Mouse (Mus musculus): Measurements from ENCODE around the gene Tle6.
A peak's percentile ranks its signal among the peaks of the same experiment; 100 is the strongest.

Tle6 gene

GRCm38 (mm10) chr10:81591846-81592245, 9.0 kb downstream of the Tle6 start:
- peak; percentile 50 for DNase-seq (ENCODE audit: low read depth)

GRCm38 (mm10) chr10:81588739-81589138, 12.1 kb downstream of the Tle6 start:
- DNase-seq (ENCODE audit: low read depth) = no peak

- no peak for DNase-seq (ENCODE audit: low read depth)
Measured at GRCm38 (mm10) chr10:81583347-81583746, 17.5 kb downstream of the Tle6 start.

- no peak for DNase-seq (ENCODE audit: low read depth)
Measured at GRCm38 (mm10) chr10:81580441-81581070, 20.3 kb downstream of the Tle6 start.

- no peak for DNase-seq (ENCODE audit: low read depth)
Measured at GRCm38 (mm10) chr10:81579967-81580366, 20.9 kb downstream of the Tle6 start.

GRCm38 (mm10) chr10:81575695-81576094, 25.2 kb downstream of the Tle6 start:
- peak; percentile 74 for DNase-seq (ENCODE audit: low read depth)

GRCm38 (mm10) chr10:81575208-81575631, 25.7 kb downstream of the Tle6 start:
- peak; percentile 61 for DNase-seq (ENCODE audit: low read depth)

- peak; percentile 60 for DNase-seq (ENCODE audit: low read depth)
Measured at GRCm38 (mm10) chr10:81574081-81575056, 26.5 kb downstream of the Tle6 start, which contains the start of gene Tle2. Gene Tle2, plus strand, starts transcription at chr10:81574561.

- DNase-seq (ENCODE audit: low read depth) = no peak
Measured at GRCm38 (mm10) chr10:81572975-81573374, 27.9 kb downstream of the Tle6 start.

GRCm38 (mm10) chr10:81572133-81572671, 28.7 kb downstream of the Tle6 start:
- DNase-seq (ENCODE audit: low read depth) = no peak

GRCm38 (mm10) chr10:81571501-81571876, 29.4 kb downstream of the Tle6 start:
- peak; percentile 99 for DNase-seq (ENCODE audit: low read depth)

GRCm38 (mm10) chr10:81570831-81571500, 29.9 kb downstream of the Tle6 start:
- peak; percentile 98 for DNase-seq (ENCODE audit: low read depth)

GRCm38 (mm10) chr10:81570238-81570800, 30.6 kb downstream of the Tle6 start:
- no peak for DNase-seq (ENCODE audit: low read depth)

GRCm38 (mm10) chr10:81569507-81570237, 31.2 kb downstream of the Tle6 start:
- peak; percentile 42 for DNase-seq (ENCODE audit: low read depth)

GRCm38 (mm10) chr10:81568381-81569191, 32.3 kb downstream of the Tle6 start:
- peak; percentile 71 for DNase-seq (ENCODE audit: low read depth)

- no peak for DNase-seq (ENCODE audit: low read depth)
Measured at GRCm38 (mm10) chr10:81565257-81566228, 35.3 kb downstream of the Tle6 start.

- peak; percentile 67 for DNase-seq (ENCODE audit: low read depth)
Measured at GRCm38 (mm10) chr10:81564734-81565133, 36.1 kb downstream of the Tle6 start.

GRCm38 (mm10) chr10:81564216-81564615, 36.7 kb downstream of the Tle6 start:
- DNase-seq (ENCODE audit: low read depth) = peak; percentile 67

- peak; percentile 96 for DNase-seq (ENCODE audit: low read depth)
Measured at GRCm38 (mm10) chr10:81563481-81563880, 37.4 kb downstream of the Tle6 start.

All from NIH3T3 (cell line).